Mouse (Mus musculus): ENCODE data around the gene Tmem191c. TPM values are rescaled to one million over a fixed set of nuclear protein-coding genes. Genes with fewer than 3 reads are reported as not detected.

Tmem191c gene
- total and polyA plus RNA-seq, 3 experiments = 1.1 to 6.7 (median 1.5) TPM

DNA sequence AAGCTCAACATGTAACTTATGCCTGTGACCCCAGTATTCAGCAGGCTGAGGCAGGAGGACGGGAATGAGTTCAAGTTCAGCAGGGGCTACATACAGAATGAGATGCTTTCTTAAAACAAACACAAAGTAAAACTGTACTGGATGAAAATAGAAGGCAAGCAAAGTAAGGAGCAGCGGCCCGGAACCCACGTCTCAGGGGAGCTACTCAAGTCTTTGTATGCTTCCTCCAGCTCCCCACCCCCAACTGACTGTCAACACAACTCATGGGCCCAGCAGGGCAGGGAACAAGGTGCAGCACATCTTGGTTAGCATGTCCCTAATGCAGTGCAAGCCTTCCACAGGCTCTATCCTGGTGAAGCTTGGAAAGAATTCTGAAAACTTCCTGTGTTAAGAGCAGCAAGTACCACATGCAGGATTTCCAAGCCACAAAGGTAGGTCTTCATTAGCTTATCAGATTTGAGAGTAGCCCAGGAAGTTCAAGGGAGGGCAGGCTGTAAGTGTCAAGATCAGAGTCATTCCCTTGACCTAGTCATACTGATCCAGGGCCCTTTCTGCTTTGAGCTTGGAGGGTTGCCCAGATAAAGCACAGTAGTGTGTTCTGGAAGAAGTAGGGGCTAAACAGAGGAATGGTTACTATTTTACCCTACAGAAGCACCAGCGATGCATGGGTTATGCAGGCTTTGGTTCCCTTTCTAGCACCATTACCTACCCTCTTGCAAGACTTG is 27.8 kb downstream of the Tmem191c start:
- no peaks in the 10 kb centered on the region for H3K79me2 ChIP-seq (replicated peaks; ENCODE audit: control insufficient read depth, insufficient read depth, low read length)
- WGBS = 76% methylated on average over 5 of the region's 5 CpGs
- intact Hi-C loops (cut with DNase I) = no loop called here
- no peak overlapping the region for H3K9ac ChIP-seq (ENCODE audit: low read depth, low read length)
- no peak overlapping the region for H3K4me3 ChIP-seq
- no peaks in the 10 kb centered on the region for H3K27me3 ChIP-seq (ENCODE audit: control insufficient read depth, insufficient read depth, low read length)
- peaks cover 4% of the 10 kb centered on the region; the same call in 1 of the 2 replicates for H3K36me3 ChIP-seq (ENCODE audit: control insufficient read depth, insufficient read depth, low read length)
- TF ChIP-seq CTCF (IDR thresholded peaks at IDR 0.05) (no peak), POLR2A (IDR thresholded peaks at IDR 0.05; ENCODE audit: insufficient read depth, low read depth, low read length) (no peak), EP300 (IDR thresholded peaks at IDR 0.05; ENCODE audit: insufficient read depth, low read depth, low read length) (no peak)
- no peak overlapping the region for H3K27ac ChIP-seq
- H3K4me1 ChIP-seq (ENCODE audit: control insufficient read depth, insufficient read depth, low read length) = no peaks in the 10 kb centered on the region
- DNase-seq = no peak

DNA sequence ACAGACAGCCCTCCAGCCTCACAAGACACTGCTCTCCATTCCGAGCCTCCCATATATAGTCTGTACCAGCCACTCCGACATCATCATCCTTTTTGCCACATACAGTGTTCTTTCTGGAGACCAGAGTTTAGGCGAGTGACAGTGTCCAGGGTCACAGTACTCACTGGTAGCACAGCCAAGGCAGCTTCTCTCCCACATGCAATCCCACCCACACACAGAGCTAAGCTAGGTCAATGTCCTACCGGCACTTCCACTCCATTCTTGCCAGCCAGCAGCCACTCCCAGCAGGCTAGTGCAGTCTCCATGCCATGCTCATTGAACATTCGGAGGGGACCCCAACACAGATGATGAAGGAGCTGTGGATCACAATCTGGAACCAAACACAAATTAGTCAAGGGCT is 31.6 kb downstream of the Tmem191c start:
- H3K36me3 ChIP-seq (ENCODE audit: control insufficient read depth, insufficient read depth, low read length) = no peaks in the 10 kb centered on the region
- WGBS = 86% methylated on average over 5 of the region's 5 CpGs

DNA sequence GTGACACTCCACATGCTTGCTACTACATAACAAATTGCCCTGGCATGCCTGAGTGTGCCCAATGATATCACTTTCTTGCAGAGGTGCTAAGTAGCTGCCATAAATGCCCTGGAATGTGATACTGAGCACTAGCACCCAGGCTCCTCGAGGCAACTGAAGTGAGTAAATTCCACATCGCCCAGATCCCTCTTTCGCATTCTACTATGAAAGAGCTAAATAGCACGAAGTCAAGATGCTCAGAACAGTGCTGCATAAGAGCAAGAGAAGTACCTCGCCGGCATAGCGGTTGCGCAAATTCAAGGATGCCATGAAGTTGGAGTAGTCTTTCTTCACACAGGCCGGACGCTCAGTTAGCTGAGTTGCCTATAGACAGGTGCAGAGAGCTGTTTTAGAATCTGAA is 33.2 kb downstream of the Tmem191c start:
- H3K36me3 ChIP-seq (ENCODE audit: control insufficient read depth, insufficient read depth, low read length) = no peaks in the 10 kb centered on the region
- intact Hi-C loops (cut with DNase I) = no loop called here
- 93% methylated on average over 10 of the region's 10 CpGs for WGBS

More for the DNA sequence above, 31.6 kb downstream of the Tmem191c start:
- intact Hi-C loops (cut with DNase I) = no loop called here
- DNase-seq = no peak
- H3K4me1 ChIP-seq (ENCODE audit: control insufficient read depth, insufficient read depth, low read length) = no peaks in the 10 kb centered on the region
- no peaks in the 10 kb centered on the region for H3K79me2 ChIP-seq (replicated peaks; ENCODE audit: control insufficient read depth, insufficient read depth, low read length)
- H3K4me3 ChIP-seq = no peak overlapping the region
- H3K9ac ChIP-seq (ENCODE audit: low read depth, low read length) = no peak overlapping the region
- H3K27me3 ChIP-seq (ENCODE audit: control insufficient read depth, insufficient read depth, low read length) = no peaks in the 10 kb centered on the region
- H3K27ac ChIP-seq = no peak overlapping the region
- TF ChIP-seq CTCF (IDR thresholded peaks at IDR 0.05) = no peak
- no peak for TF ChIP-seq EP300 (IDR thresholded peaks at IDR 0.05; ENCODE audit: insufficient read depth, low read depth, low read length)
- no peak for TF ChIP-seq POLR2A (IDR thresholded peaks at IDR 0.05; ENCODE audit: insufficient read depth, low read depth, low read length)

DNA sequence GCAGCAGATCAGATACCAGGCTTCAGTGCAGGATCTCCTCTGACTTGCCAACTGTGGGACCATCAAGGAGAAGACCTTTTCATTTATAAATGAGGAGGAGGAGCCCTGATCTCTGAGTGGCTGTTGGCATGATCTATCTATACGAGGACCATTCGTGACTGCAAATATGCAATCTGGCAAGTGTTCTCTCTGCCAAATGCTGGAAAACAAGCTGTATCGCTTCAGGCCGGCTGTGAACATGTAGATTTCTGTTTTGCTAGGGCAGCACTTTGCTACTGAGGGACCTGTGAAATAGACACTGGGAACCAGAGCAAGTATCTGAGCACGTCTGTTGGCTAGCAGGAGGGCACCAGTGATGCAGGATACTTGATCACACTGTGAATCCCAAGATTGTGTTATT is 36.7 kb downstream of the Tmem191c start:
- Histone ChIP-seq H3K9ac (ENCODE audit: low read depth, low read length) (no peak overlapping the region), H3K27me3 (ENCODE audit: control insufficient read depth, insufficient read depth, low read length) (no peaks in the 10 kb centered on the region), H3K36me3 (ENCODE audit: control insufficient read depth, insufficient read depth, low read length) (no peaks in the 10 kb centered on the region), H3K4me3 (no peak overlapping the region), H3K27ac (no peak overlapping the region), H3K79me2 (replicated peaks; ENCODE audit: control insufficient read depth, insufficient read depth, low read length) (no peaks in the 10 kb centered on the region), H3K4me1 (ENCODE audit: control insufficient read depth, insufficient read depth, low read length) (no peaks in the 10 kb centered on the region)
- intact Hi-C loops (cut with DNase I) = no loop called here
- TF ChIP-seq CTCF (IDR thresholded peaks at IDR 0.05) (no peak), POLR2A (IDR thresholded peaks at IDR 0.05; ENCODE audit: insufficient read depth, low read depth, low read length) (no peak), EP300 (IDR thresholded peaks at IDR 0.05; ENCODE audit: insufficient read depth, low read depth, low read length) (no peak)
- no peak for DNase-seq
- WGBS = 96% methylated on average over 5 of the region's 5 CpGs

More for the DNA sequence above, 33.2 kb downstream of the Tmem191c start:
- Histone ChIP-seq H3K4me1 (ENCODE audit: control insufficient read depth, insufficient read depth, low read length) (no peaks in the 10 kb centered on the region), H3K4me3 (no peak overlapping the region), H3K27me3 (ENCODE audit: control insufficient read depth, insufficient read depth, low read length) (no peaks in the 10 kb centered on the region), H3K27ac (no peak overlapping the region), H3K9ac (ENCODE audit: low read depth, low read length) (no peak overlapping the region), H3K79me2 (replicated peaks; ENCODE audit: control insufficient read depth, insufficient read depth, low read length) (no peaks in the 10 kb centered on the region)
- TF ChIP-seq EP300 (IDR thresholded peaks at IDR 0.05; ENCODE audit: insufficient read depth, low read depth, low read length) = no peak
- TF ChIP-seq CTCF (IDR thresholded peaks at IDR 0.05) = no peak
- no peak for TF ChIP-seq POLR2A (IDR thresholded peaks at IDR 0.05; ENCODE audit: insufficient read depth, low read depth, low read length)
- no peak for DNase-seq

DNA sequence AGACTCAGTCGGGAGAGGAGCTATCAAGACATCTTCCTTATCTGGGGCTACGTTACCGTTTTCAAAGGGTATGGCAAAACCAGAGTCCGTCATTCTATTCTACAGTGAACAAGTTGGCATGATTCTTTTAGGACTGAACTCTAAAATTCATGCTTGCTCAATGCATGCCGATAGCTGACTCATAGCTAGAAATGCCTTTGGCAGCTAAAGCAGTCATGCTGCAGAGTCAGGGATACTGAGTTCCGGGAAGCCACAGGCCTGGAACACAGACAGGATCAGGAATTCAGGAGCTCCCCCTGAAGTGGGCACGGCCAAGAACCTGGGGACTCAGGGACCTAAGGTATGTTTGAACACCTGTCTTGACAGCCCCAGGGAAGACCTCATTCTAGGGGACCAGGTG is 40.7 kb downstream of the Tmem191c start:
- no peak overlapping the region for H3K9ac ChIP-seq (ENCODE audit: low read depth, low read length)
- no peaks in the 10 kb centered on the region for H3K4me1 ChIP-seq (ENCODE audit: control insufficient read depth, insufficient read depth, low read length)
- no peak for TF ChIP-seq EP300 (IDR thresholded peaks at IDR 0.05; ENCODE audit: insufficient read depth, low read depth, low read length)
- no peak for TF ChIP-seq POLR2A (IDR thresholded peaks at IDR 0.05; ENCODE audit: insufficient read depth, low read depth, low read length)
- no peak for TF ChIP-seq CTCF (IDR thresholded peaks at IDR 0.05)
- intact Hi-C loops (cut with DNase I) = no loop called here
- no peak for DNase-seq
- no peaks in the 10 kb centered on the region for H3K79me2 ChIP-seq (replicated peaks; ENCODE audit: control insufficient read depth, insufficient read depth, low read length)
- no peak overlapping the region for H3K4me3 ChIP-seq
- H3K27ac ChIP-seq = no peak overlapping the region
- H3K36me3 ChIP-seq (ENCODE audit: control insufficient read depth, insufficient read depth, low read length) = no peaks in the 10 kb centered on the region
- H3K27me3 ChIP-seq (ENCODE audit: control insufficient read depth, insufficient read depth, low read length) = no peaks in the 10 kb centered on the region
- 89% methylated on average over 7 of the region's 7 CpGs for WGBS

DNA sequence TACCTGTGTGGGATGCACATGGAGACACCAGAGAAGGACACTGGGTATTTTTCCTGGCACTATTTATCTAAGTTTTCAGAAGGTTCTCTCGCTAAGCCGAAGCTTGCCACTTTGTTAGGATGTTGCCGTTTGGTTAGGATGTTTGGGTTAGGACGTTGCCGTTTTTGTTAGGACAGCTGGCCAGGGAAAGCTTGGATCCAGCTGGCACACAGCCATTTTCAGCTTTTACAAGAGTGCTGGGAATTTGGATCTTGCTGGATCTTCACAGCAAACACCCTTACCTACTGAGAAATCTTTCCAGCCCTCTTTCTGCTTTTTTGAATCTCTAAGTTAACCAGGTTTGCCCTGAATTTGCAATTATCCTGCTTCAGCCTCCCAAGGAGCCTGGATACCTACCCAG is 45.6 kb downstream of the Tmem191c start:
- H3K79me2 ChIP-seq (replicated peaks; ENCODE audit: control insufficient read depth, insufficient read depth, low read length) = no peaks in the 10 kb centered on the region
- no peak for DNase-seq
- H3K27ac ChIP-seq = no peak overlapping the region
- no peaks in the 10 kb centered on the region for H3K36me3 ChIP-seq (ENCODE audit: control insufficient read depth, insufficient read depth, low read length)
- intact Hi-C loops (cut with DNase I) = no loop called here
- no peak overlapping the region for H3K4me3 ChIP-seq
- no peaks in the 10 kb centered on the region for H3K4me1 ChIP-seq (ENCODE audit: control insufficient read depth, insufficient read depth, low read length)
- WGBS = 33% methylated on average over 5 of the region's 5 CpGs
- H3K27me3 ChIP-seq (ENCODE audit: control insufficient read depth, insufficient read depth, low read length) = no peaks in the 10 kb centered on the region
- TF ChIP-seq EP300 (IDR thresholded peaks at IDR 0.05; ENCODE audit: insufficient read depth, low read depth, low read length) (no peak), POLR2A (IDR thresholded peaks at IDR 0.05; ENCODE audit: insufficient read depth, low read depth, low read length) (no peak), CTCF (IDR thresholded peaks at IDR 0.05) (no peak)
- no peak overlapping the region for H3K9ac ChIP-seq (ENCODE audit: low read depth, low read length)

All from heart, adult 2 months (tissue).